Mouse (Mus musculus): ENCODE measurements at regions not wholly inside any gene's neighbourhood (a gene's known extent, or its start where the extent isn't known, plus 50 kb on each side); places are given as distances from the start of the nearest gene placed in this dataset.

GRCm38 (mm10) chr9:41668741-41669140 is 455.4 kb downstream of the Sorl1 start:
- no peak for DNase-seq

DNA sequence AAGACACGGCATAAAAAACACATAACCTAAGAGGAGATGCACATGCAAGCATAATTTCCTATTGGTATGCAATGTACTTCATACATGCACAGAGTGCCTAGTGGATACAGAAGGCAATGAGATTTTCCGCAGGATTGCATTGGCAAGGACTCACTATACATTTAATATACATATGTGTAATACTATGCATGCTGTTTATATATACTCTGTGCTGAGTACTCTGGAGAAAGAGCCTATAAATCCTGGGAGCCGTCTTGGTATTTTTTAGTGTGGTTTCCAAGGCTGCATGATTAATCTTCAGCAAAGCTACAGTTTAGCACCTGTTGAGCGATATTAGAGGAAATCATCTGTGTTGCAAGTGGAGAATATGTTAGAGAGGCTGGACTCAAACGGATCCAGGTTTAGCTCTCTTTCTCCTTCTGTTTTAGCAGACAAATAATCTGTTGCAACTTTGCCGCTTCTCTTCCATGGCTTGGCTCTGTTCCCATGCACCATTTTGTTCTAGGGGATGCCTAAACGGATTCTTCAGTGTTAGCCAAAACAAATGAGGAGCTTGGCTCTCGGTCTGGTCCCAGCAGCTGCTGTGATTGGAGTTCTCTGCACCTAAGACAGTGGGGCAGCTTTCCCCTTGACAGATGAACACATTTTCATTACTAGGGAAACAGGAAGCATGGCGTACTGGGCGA is 459.0 kb downstream of the Sorl1 start:
- DNase-seq = peak in 1 of 2 experiments; percentile 5

GRCm38 (mm10) chr9:41660576-41660975 is 463.5 kb downstream of the Sorl1 start:
- DNase-seq = no peak

GRCm38 (mm10) chr9:41660011-41660410 is 464.1 kb downstream of the Sorl1 start:
- no peak for DNase-seq

DNA sequence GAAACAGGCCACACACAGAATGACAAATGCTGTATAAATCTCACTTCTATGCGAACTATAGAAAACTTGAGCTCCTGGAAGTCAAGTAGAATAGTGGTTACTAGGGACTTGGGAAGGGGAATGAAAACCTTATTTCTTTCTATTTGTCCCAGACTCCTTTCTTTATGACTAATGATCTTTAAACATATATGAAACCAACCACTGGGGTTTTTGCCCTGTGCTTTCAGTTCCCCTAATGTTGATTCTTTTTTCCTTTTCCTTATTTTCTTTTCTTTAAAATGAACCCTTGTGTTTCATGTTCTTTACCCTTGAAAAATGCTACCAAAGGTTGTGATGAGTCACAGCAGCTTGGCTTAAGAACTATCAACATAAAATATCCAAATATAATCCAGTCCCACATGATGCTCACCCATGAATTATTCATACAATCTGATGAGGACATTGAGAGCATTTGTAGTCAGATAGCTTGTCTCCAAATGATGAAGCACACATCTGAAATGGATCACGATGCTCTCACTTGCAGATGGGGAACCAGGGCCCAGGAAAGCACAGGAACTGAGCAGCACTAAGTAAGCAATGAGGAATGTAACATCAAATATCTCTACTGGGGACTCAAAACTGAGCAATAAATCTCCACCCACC is 470.2 kb upstream of the Ubash3b start:
- DNase-seq = no peak

DNA sequence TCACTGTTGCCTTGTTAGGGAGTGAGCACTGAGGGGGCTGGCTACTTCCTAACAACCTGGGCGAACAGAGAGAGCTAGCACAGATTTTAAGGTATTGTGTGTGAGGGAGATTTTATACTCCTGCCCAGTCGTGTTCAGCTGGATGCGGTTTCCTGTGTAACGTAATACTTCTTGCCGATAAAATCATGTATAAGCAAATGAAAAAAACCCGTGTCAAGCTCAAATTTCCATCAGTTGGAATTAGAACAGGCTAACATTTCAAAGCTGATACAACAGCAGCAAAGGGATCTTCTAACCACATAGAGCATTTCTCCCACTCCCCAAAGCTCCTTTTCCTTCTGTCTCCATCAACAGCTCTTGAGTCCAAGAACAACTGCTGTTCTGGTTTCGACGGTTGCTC is 459.8 kb upstream of the Ubash3b start:
- DNase-seq = no peak

DNA sequence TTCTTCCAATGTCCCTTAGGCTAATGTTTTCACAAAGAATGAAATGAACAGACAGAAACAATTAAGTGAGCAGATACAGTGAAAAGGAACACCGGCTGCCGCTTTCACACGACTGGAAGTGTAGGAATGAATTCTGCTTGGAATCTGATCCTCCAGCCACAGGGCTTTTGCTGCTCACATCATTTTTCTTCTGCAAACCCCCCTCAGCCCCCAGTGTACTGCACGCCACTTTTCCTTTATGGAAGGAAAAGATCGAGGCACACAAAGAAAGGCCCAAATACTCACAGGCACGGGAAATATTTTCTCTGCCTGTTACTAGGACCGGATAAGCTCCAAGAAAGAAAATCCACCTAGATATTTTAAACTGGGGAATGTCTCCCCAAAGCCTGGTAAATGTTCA is 452.5 kb upstream of the Ubash3b start:
- no peak for DNase-seq

DNA sequence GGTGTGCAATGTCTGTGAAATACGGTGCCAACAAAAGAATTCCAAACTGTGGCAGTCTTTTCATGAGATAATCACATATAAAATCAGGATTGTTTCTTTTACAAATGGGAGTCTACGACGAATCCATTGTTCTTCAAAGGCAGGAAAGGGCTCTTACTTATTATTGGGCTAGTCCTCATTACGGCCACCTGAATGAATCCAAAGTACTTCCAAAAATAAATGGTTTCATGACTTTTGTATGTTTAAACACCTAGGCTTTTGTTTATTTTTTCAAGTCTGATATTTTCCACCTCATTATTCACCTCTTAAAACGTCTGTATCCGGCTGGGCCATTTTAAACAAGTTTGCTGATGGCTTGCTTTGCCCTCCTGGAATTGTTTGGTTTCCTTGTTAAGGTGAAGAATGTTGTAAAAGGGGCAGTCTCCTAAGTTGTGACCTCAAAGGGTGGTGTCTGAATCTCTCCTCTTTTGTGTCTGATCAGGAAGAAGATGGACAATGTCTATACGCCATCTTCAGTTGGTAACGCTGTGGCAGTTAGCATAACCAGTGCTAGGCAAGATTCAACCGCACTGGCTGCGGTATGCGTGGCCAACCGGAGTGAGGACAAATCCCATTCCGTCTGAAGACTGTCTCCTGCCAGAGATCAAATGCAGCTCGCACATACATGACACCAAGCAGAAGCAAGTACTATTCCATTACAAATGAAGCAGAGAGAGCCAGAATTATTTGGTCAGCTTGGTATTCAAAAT is 451.5 kb upstream of the Ubash3b start:
- no peak for DNase-seq

DNA sequence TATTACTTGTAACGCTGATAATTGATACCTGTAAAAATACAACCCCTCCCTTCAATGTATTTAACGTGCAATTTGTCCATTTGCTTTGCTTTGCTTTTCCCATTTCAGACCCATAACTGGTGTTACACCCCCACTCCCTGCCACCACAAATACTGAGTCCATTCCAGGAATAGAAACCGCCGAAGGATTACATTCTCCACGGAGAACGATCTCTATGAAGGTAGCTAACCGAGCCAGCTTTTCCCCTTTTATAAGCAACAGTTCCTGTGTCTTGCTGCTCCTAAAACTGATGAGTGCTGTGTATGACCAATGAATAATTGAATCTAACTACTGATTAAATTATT is 450.9 kb upstream of the Ubash3b start:
- no peak for DNase-seq

GRCm38 (mm10) chr9:41611534-41612451 is 450.3 kb upstream of the Ubash3b start:
- peak; percentile 44 to 54 for DNase-seq

DNA sequence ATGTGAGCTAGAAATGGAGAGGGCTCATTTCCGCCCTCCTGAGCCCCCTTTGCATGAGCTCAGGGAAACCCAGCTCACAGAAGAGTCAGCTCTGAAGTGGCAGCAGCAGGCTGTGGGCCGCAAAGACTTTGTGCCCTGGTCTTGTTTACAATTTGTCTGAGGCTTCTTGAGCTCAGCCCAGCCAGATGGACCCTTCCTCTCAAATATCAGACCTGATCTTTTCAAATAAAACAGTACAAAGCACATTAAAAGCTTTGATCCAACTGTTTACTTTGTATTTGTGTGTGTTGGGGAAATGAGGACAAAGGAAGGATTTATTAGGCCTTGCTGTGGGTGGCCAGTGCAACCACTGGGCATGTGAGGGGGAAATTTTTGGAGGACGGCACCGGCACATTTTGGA is 448.9 kb upstream of the Ubash3b start:
- no peak for DNase-seq

DNA sequence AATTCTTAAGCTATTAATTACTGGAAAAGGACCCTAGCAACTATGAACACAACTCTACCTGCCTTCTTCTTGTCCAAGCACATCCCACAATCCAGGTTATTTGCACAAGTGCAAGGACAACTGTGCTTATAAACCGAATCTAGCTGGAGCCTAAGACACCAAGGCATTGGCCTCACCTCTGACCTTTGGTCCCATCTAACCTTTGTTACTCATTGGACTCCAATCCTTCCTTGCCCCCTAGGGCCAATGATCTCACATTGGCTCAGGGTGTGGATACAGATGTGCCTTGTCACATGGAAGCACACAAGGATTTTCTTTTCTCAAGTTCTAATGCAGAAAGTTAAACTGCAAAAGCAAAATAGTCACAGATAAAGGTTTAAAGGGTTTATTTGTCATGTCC is 444.6 kb upstream of the Ubash3b start:
- DNase-seq = peak in 1 of 2 experiments; percentile 37

DNA sequence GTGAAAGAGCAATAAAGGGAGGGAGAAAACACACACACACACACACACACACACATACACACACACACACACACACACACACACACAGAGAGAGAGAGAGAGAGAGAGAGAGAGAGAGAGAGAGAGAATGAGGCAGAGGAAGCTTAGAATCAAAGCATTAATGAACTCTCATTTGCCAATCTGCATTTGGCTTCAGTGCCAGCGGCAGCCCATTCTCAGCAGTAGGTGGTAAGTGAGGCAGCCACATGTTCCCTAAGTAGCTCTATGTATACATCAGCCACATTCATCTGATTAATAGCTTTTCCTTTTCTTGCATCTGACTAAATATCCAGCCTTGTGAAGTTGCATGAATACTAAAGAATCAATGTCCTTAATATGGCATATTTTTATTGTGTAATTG is 443.4 kb upstream of the Ubash3b start:
- DNase-seq = no peak

DNA sequence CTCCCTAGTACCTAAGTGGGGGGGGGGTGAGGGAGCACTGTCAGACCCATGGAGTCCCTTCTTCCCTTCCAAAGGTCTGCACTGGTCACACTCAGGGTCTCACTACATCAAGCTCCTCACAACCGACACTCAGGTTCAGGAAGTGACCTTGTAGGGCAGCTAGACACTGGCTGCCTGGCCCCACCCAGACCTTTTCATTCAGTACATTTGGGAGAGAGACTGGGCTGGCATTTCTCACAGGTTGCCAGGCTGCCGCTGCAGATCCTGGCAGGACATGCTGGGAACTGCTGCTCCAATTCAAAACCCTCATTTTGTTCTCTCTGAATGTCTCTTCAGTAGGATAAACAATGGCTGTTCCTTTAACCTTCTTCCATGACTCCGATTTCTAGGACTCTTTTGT is 439.3 kb upstream of the Ubash3b start:
- DNase-seq = no peak

DNA sequence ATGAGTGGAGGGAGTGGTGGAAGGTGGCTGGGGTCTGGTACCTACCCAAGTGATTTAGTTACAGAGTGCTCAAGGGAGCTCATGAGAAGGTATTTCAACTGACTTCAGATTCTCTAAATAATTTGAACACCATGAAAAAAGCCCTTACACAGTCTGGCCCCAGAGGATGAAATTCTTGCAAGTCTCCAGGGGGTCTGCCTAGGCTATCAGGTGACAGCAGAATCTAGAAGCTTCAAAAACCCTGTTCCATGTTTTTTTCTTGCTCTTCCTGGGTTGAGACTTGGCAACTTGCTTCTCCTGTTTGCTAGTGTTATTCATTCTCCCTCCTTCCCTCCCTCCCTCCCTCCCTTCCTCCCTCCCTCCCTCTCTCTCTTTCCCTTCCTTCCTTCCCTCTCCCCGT is 438.4 kb upstream of the Ubash3b start:
- DNase-seq = no peak

- no peak for DNase-seq
These were observed 434.3 kb upstream of the Ubash3b start for GRCm38 (mm10) chr9:41595749-41596148.

DNA sequence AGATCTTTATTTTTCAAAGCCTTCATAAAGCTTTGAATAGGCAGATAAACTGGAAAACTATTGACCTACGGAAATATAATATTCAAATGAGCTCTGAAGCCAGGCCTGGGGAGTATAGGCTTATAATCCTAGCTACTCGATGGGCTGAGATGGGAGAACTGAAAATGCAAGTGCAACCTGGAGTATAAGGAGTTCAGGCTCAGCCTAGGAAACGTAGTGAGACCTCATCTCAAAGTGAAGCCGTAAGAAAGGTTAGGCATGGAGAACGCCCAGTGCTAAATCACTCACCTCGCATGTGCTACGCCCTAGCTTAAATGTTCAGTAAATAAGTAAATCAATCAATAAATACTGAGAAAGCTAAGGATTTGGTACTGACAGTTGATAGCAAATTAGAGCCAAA is 432.5 kb upstream of the Ubash3b start:
- DNase-seq = no peak

DNA sequence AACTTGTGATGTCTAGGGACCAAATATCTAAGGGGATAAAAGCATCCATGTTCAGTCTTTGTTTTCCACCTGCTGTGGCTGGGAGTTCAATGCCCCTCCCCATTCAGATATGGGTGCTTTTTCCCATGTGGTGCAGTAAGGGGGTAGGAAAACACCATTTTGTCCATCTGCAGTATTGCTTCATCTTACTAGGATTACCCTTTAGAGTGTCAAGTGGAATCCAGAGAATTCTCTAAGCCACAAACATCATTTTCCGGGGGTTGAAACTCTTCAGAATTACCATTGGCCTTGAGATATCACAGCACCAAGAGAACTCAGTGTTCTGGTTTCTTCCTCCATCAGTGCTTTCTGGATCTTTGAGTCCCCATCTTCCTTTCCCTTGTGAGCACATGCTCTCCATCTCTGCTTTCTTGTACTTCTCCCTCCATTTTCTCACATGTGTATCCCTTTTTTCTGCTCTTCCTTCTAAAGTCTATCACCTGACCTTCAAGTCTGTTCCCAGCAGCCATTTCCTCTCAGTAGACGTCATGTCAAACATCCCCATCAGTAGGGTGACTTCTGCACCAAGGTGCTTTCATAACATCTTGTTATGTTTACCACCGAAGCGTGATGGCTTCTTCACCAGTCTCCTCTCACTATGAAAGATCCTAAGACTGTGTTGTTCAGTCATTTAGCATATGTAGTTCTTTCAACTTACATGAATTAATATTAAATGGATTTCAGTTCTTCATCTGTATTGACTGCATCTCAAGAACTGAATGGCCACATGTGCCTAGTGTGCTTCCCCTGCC is 431.6 kb upstream of the Ubash3b start:
- no peak for DNase-seq

GRCm38 (mm10) chr9:41592101-41592500 is 430.6 kb upstream of the Ubash3b start:
- no peak for DNase-seq

- peak; percentile 11 to 36 for DNase-seq
These were observed 428.7 kb upstream of the Ubash3b start for GRCm38 (mm10) chr9:41590164-41590563.

- no peak for DNase-seq
These were observed 427.2 kb upstream of the Ubash3b start for GRCm38 (mm10) chr9:41588466-41589425.
